Mouse (Mus musculus): ENCODE measurements at regions not wholly inside any gene's neighbourhood (a gene's known extent, or its start where the extent isn't known, plus 50 kb on each side); places are given as distances from the start of the nearest gene placed in this dataset.
A peak's percentile ranks its signal among the peaks of the same experiment; 100 is the strongest.

- peak in 1 of 2 experiments; percentile 64 for DNase-seq (ENCODE audit: low spot score in 2 of 2)
Measured at GRCm38 (mm10) chr6:8831204-8831603, 52.9 kb upstream of the Ica1 start.

- peak in 1 of 2 experiments; percentile 44 for DNase-seq (ENCODE audit: low spot score in 2 of 2)
Measured at GRCm38 (mm10) chr6:8832924-8833323, 54.6 kb upstream of the Ica1 start.

- DNase-seq (ENCODE audit: low spot score in 2 of 2) = no peak
Measured at GRCm38 (mm10) chr6:8853657-8854056, 75.4 kb upstream of the Ica1 start.

DNA sequence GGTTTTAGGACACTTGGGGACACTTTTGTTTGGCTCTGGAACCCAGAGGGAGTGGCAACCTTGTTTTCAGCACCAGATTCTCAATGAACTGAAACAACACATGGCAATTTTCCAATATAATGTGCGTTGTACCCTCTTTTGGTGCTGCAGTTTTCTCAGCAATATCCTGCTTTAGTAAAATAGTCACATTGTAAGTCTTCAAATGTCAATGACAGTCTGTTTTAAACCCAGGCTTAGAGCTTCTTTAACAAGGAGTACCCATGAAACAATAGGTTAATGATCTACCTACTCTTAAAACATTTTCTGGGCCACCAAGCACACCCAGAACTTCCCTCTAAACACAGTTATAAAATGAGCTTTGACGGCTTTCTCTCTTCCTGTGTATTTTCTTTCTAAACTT, 82.3 kb upstream of the Ica1 start:
- DNase-seq (ENCODE audit: low spot score in 2 of 2) = no peak

DNA sequence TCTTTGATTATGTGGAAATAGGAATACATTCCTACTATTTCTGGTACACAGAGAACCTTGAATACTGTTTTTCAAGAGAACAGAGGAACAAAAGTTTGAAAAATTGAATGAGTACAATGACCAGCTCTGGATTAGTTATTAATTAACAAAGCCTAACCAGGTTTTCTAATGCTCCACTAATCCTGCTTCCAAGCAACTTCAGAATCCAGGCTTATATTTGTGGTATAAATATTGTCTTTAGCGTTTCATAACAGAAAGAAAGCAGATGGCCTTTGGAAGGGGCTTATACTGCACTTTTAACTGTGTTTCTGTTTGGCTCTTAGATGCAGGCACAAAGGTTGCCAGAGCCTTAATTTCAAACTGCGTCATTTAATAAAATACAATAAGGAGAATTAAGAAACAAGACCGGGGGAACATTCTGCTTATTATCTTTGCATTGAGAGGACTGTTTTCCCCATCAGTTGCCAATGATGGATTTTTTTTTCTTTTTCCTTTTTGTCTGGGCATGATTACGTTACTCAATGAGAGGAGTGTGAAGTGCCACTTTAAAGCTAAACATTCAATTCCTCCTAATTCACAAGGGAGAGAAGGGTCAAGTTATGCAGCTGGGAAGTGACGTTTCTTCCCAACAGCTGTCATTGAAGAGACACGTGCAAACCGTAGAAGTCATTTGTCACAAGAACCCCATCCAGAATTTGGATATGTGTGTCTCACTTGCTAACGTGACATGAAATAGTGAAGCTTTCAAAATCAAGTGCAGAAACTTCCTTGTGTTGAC, 84.2 kb upstream of the Nxph1 start:
- DNase-seq (ENCODE audit: low spot score in 2 of 2) = no peak

DNA sequence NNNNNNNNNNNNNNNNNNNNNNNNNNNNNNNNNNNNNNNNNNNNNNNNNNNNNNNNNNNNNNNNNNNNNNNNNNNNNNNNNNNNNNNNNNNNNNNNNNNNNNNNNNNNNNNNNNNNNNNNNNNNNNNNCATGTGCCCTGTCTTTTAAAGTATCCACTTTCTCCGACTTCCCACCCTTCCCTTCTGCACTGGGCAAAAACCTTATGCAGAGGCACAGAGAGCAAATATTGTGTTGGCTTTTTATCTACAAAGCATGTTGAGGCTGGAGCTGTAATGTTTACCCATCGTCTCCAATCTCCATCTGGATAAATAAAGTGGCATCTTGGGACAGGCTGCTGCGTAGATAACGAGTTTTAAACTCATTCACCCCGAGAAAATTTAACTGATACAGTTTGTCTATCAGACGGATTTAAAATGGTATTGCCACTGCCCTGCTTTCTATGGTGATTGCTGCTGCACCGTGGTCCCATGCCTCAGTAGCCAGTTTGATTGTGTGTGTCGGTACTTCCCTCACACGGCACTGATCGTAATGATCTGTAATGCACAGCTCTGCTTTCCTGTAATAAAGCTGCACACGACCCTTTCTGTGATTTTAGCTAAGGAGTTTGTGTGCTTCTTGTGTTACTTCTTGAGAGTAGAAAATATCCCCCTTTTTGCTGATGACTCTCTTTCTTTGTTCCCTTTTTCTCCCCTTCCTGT, 70.7 kb upstream of the Nxph1 start:
- DNase-seq (ENCODE audit: low spot score in 2 of 2) = no peak

GRCm38 (mm10) chr6:8893665-8894064, 54.6 kb upstream of the Nxph1 start:
- no peak for DNase-seq (ENCODE audit: low spot score in 2 of 2)

GRCm38 (mm10) chr6:8896097-8896496, 52.1 kb upstream of the Nxph1 start:
- DNase-seq (ENCODE audit: low spot score in 2 of 2) = no peak

DNA sequence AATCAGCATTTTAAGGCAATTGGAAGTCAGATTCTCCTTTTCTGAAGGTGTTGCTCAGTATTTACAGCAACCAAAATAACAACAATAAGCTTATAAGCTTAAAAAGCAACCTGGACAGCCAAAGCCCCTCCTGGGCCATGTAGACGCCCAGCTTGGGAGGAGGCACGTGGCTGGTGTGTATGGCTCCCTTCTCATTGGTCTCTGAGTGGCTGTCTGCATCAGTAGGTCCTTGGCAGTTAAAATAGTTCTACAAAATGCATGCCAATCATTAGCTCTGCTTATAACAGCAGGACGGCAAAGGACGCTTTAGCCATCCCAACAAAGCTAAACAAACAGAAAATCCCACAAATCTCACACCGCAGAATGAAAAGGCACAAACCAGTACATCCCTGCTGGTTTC, 51.4 kb upstream of the Nxph1 start:
- DNase-seq (ENCODE audit: low spot score in 2 of 2) = peak in 1 of 2 experiments; percentile 18

DNA sequence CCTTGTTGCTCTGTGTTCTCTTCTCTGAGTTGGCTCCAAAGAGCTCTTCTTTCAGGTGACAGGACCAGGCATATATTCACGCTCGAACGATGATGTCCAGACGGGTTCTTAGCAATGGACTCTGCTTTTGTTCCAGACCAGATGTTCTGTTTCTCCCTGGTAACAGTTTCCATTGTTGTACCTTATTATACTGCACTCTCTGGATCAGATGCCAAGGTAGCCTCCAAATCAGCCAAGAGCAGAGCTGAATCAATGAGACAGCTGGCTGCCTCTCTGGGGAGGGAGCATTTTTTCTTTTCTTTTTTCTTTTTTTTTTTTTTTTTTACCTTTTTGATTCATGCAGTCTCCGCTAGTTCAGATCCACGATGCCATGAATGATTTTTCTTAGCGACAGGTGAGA, 50.9 kb upstream of the Nxph1 start:
- DNase-seq (ENCODE audit: low spot score in 2 of 2) = peak in 1 of 2 experiments; percentile 28

DNA sequence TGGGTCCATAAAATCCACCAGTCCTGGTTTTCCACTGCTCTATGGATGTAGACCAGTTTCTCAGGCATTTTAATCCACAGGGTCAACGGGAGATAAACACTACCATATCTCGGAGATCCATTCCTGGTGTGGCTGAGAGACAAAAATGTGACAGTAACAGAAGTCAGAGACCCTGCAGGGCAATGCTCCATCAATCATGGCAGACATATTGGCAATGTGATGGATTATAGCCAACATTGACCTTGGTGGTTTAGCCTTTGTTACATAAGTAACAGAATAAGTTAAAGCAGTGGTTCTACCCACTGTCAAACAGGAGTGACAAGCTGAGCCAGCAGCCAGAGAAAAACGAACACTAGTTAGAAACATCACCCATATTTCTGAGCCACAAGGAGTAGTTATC, 50.0 kb upstream of the Nxph1 start:
- no peak for DNase-seq (ENCODE audit: low spot score in 2 of 2)
